Mouse (Mus musculus) kidney, adult 8-10 months (tissue): ENCODE data around the gene Cd300ld2.
"Not testable (repeated sequence)": the region's sequence is repeated elsewhere in the genome, so short reads cannot be mapped to it uniquely, and the experiment has no call there.

Source experiments
- DNase-seq, 2 experiments: peaks; one replicate each; pipeline ENCODE4 v3.0.0; 2022

Cd300ld2 gene

GRCm38 (mm10) chr11:115016093-115016492 is at the start of gene Cd300ld2:
Gene Cd300ld2, minus strand, starts transcription at chr11:115016193.
- not testable (repeated sequence) for DNase-seq

GRCm38 (mm10) chr11:115062077-115062476 is 46.1 kb upstream of the Cd300ld2 start, which contains the start of gene Cd300e:
Gene Cd300e, minus strand, starts transcription at chr11:115062177.
- DNase-seq = no peak

- no peak for DNase-seq
Observed at GRCm38 (mm10) chr11:115059797-115060196, 43.8 kb upstream of the Cd300ld2 start.

DNA sequence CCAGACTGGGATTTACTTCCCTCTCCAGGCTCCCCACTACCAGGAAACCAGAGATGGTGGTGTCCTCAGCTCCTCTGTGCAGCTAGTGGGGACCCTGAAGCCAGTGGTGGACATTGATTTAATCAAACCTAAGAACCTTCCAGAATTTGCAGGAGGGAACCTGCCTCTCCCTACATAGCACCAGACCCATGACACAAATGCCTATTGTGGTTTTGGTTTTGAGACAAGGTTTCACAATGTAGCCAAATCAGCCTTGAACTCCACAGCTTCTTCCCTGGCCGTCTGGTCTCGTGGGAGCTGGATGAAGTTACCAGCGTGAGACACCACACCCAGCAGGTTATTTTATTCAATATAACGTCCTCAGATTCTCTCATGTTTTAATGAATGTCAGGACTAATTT is 42.7 kb upstream of the Cd300ld2 start:
- DNase-seq = no peak

- DNase-seq = no peak
Observed at GRCm38 (mm10) chr11:115054537-115054936, 38.5 kb upstream of the Cd300ld2 start.

DNA sequence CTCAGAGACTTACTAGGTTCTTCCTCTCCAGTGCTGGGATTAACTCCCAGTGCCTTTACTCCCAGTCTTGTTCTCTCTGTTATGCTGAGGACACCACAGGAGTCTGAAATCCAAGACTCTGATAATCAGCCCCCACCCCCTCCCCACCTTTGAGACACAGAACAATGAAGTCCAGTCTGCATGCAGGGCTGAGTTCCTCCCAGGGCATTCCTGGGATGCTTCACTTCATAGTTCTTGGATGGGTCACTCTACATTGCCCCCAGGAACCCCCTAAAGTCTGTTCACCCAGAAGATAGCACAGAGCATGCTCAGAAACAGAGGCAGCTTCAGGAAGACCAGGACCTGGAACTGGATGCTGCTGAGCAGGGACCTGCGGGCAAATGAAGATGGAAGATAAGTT is 37.0 kb upstream of the Cd300ld2 start:
- no peak for DNase-seq

DNA sequence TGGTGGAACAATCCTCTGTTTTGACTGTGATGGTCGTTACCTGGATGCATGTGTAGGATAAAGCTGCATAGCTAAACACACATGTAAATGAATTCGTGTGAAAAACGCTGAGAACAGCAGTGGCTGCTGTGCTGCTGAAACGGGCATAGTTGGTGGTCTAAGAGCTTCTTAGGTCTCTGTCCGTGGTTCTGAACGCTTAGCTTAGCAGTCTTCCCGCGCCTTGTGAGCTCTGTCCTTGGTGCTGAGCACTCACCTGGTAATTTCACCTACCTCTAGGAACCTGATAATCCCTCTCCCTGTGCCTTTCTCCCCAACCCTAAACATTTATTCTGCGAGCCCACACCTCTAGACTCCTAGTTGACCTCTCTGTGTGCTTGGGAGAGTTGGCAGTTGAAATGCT is 36.2 kb upstream of the Cd300ld2 start:
- peak in 1 of 2 experiments; percentile 49 for DNase-seq

DNA sequence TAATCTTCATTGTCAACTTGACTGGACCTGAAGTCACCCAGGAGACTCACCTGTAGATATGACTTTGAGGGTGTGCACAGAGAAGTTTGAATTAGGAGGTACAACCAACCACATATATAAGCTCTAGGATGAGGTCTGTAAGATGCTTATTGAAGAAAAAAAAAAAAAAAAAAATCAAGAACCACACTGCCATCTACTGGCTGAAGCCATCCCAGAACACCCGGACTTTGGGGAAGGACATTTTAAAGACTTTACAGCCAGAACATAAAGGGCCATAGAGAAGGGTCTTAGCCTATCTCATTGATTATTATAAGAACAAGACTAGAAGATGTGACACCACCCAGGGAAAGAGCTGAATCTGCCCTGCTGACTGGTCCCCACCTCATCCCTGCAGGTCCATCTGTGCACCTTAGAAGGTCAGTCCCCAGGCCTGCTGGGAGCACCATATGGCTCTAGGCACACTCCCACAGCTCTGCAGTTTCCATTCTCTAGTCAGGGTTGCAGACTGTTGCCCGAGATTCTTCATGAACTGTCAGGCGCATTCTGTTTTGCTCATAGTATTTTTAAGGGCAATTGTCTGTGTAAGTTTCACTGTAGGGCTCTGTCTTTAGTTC is 33.4 kb upstream of the Cd300ld2 start:
- no peak for DNase-seq

GRCm38 (mm10) chr11:115048259-115048658 is 32.3 kb upstream of the Cd300ld2 start, which contains the start of gene Cd300ld3:
Gene Cd300ld3, minus strand, starts transcription at chr11:115048409.
- DNase-seq = no peak

- DNase-seq = not testable (repeated sequence)
Observed at GRCm38 (mm10) chr11:115037669-115038068, 21.7 kb upstream of the Cd300ld2 start, which contains the start of gene Cd300ld5. Gene Cd300ld5, minus strand, starts transcription at chr11:115037769.

- not testable (repeated sequence) for DNase-seq
Observed at GRCm38 (mm10) chr11:115026912-115027311, 10.9 kb upstream of the Cd300ld2 start, which contains the start of gene Cd300ld4. Gene Cd300ld4, minus strand, starts transcription at chr11:115027012.

GRCm38 (mm10) chr11:115004070-115004469 is 11.9 kb downstream of the Cd300ld2 start:
- DNase-seq = no peak

DNA sequence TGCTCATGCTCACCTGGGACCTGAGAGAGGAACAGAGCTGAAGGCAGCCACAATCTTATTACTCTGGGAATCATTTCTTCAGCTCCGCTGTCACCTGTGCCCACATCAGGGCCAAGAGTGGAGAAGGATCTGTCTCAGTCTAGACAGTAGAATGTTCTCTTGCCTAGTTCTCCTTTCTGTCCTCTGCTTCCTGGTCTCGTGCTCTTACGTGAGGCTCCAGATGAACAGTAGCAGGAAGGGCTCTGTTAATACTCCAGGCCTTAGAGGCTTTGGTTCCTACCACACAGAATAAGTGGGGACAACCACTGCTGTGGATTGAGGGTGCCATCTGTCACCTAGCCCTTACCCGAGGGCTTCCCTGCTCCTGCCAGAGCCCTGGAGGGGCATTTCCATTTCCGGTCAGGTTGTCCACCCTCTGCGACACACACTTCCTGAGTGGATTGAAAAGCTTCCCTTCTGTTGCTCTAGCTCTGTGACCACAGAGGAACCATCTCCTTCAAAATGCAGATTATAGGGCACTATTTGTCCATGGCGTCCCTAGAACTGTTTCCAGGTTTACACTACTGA is 14.4 kb downstream of the Cd300ld2 start, which contains the start of gene Cd300c2:
Gene Cd300c2 (minus strand): TSS at position 407 of the 567 bp plus-strand sequence.
- no peak for DNase-seq

- DNase-seq = no peak
Observed at GRCm38 (mm10) chr11:114989793-114990192, 26.2 kb downstream of the Cd300ld2 start, which contains the start of gene Cd300ld. Gene Cd300ld, minus strand, starts transcription at chr11:114989922.

GRCm38 (mm10) chr11:114981866-114982265 is 34.1 kb downstream of the Cd300ld2 start:
- DNase-seq = no peak

- no peak for DNase-seq
Observed at GRCm38 (mm10) chr11:114972726-114973125, 43.3 kb downstream of the Cd300ld2 start.

DNA sequence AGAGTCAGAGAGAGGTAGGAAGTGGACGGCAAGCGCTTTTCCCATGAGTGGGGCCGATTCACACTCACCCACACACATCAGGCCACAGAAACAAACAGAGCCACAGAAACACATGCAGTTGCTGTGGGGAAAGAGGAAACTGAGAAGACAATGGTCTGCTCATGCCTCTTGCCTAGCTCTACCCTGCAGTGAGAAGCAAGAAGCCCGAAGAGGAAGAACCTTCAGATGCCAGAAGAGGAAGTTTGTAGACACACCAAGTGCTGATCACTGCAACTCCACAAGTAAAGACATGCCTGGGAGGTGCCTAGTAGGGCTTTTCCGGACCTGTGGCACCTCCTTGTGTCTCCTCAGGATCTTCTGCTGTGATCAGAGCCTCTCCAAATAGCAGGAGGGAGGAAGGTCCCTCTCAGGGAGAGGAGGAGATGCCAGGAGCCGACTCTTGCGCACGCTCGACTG is 47.2 kb downstream of the Cd300ld2 start, which contains the start of gene Cd300c:
Gene Cd300c (minus strand): TSS at position 406 of the 456 bp plus-strand sequence.
- no peak for DNase-seq

- DNase-seq = no peak
Observed at GRCm38 (mm10) chr11:114965182-114965828, 50.7 kb downstream of the Cd300ld2 start.

GRCm38 (mm10) chr11:114960369-114960768 is 55.6 kb downstream of the Cd300ld2 start:
- no peak for DNase-seq
